Mouse (Mus musculus): ENCODE measurements at regions not wholly inside any gene's neighbourhood (a gene's known extent, or its start where the extent isn't known, plus 50 kb on each side); places are given as distances from the start of the nearest gene placed in this dataset.

DNA sequence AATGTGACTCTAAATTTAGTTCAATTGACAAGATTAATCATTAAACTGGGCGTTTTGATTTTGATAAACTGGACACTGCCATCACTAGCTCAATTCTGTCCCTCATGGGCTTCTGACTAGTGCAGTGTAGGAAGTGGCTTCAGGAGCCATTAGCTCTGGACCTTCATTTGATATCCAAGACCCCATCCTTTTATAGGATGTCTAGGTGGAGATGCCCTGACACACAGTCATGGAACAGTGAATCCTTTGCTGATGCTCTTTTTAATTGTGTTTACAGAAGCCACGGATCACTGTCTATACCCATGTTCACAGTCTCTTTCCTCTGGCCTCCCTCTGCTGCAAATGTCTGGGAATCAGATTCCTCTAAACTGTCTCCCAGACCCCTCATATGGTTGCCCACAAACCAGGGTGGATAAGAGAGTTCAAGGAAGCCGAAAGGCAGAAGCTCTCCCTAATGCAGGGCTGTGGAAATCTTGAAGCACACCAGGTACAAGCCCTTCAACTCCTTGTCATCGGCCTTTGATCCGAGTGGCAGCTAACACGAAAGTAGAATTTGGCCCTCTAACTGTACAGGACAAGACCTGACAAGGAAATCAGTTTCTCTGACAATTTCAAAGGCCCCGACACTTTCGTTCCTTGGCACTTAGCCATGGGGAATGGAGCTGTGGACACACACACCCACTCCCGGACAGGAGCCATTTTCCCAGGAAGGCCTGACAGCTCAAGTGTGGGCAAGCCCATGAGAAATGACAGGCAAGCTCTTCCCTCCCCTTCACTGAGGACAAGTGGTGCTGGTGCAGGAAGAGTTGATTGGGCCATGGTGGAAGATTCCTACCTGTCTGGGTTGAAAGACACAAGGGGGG is 135.2 kb upstream of the Parp11 start:
- no peak for DNase-seq

DNA sequence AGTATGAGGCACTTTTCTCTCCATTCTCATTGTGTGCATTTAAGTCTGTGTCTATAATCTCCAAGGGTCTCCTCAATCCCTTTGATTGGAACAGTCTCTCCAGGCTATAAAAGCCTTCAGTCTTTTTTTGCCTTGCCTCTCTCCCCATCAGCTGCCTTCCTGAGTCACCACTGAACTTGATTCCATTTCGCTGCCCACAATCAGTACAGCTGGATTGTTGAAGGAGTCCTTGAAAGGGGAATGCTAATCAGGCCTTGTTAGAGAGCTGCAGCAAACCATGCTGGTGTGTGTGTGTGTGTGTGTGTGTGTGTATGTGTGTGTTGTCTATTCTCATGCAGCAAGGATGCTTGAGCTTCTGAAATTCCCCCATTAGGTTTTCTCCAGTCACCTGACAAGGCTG is 129.3 kb upstream of the Parp11 start:
- no peak for DNase-seq

- no peak for DNase-seq
Measured at GRCm38 (mm10) chr6:127318746-127319582, 127.7 kb upstream of the Parp11 start.

- no peak for DNase-seq
Measured at GRCm38 (mm10) chr6:127320600-127320999, 126.0 kb upstream of the Parp11 start.

DNA sequence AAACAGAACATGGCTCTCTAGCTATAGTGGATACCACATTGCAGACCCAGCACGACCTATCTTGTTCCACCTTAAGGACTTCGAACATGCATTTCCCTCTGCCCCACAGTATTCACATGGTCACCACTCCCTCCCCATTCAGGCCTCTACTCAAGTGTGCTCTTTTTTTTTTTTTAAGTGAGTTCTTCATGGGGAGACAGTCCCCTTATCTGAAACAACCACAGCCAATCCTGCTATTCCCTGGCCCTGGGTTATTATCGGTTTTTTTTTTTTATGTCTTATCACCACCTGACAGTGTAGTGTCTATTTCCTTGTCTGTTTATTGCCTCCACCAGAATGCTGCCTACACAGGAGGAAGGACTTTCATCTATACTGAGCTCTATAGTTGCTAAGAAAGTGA is 125.6 kb upstream of the Parp11 start:
- DNase-seq, result no peak

- no peak for DNase-seq
Measured at GRCm38 (mm10) chr6:127322398-127322797, 124.2 kb upstream of the Parp11 start.

DNA sequence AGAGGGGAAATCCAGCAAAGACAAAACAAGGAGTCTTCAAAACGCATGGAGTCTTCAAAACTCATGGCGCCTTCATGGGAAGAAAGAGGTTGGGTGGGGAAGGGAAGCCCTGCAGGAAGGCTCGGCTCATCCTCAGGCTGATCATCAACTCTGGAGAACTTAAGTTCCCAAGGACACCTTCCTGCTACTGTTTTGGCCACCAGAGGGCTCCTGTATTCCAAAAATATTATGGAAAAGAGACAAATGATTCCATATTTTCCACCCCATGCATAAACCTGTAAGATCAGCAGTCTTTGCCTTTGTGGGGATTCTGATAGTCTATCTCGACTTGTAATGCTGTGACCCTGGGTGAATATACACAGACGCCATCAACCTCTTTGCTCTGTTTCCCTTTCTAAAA is 121.7 kb upstream of the Parp11 start:
- no peak for DNase-seq

DNA sequence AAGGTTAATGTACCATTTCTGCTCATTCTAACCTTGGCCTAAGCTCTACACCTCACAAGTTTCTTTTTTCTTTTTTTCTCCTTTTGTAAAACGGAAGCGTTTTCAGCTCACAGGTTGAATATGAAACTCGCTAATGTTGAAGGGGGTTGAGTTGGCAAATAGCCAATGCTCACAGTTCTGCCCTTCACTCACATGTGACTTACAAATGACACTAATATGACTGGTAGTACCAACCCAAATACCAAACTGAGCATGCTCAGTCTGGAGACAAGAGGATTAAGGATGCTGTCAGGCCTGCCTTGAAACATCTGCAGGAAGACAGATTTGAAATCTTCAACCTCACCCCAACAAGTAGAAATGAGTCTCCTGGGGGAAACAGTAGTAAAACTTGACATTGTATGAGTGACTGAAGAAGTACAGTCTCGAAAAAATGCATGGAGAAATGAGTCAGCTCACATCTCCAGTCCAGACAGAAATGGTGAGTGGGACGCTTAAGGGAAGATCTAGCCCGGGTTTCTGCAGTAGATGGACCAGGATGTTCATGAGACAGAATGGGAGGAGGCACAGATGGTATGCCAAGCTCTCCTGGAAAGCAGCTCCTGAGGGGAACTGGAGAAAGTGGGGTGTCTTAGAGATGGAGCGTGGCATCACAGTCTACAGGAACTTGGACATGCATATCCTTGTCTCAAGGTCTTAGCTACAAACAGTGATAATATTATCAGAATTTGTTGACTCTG is 120.9 kb upstream of the Parp11 start:
- DNase-seq, result no peak

DNA sequence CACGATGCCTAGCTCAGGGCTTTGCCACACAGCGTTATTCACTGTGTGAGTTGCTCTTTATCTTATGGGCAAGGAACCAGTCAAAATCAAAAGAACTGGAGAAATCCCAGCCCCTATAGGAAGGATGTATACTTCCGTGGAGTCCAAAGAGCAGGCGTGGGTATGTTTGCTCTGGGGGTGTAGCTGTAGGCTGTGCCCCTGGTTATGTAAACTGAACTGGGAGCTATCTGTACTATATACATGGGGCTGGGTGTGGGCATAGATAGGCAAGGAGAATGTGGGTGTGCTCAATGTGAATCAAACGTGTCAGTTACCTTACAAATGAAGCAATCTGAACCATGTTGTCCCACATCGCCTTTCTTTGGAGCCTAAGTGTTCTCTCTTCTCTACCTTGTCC is 120.3 kb upstream of the Parp11 start:
- DNase-seq, result no peak

- no peak for DNase-seq
Measured at GRCm38 (mm10) chr6:127329191-127330014, 117.2 kb upstream of the Parp11 start.

GRCm38 (mm10) chr6:127330015-127330705 is 116.5 kb upstream of the Parp11 start:
- DNase-seq, result peak; percentile 86

- no peak for DNase-seq
Measured at GRCm38 (mm10) chr6:127331091-127331490, 115.5 kb upstream of the Parp11 start.

DNA sequence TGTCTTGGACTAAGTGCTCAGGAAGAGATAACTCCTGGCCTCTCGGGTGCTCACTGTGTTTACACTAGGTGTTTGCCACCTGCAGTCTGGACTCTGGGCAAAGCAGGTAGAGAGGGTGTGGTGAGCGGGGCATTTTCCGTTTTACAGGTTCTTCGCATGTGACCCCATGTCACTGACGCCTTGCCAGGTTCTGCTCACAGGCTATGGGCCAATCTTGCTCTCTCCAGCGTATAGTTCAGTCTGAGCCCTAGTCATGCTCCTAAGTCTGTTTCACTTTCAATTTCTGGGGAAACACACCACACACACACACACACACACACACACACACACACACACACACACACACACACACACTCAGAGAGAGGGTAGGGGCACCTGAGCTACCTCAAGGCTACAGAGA is 112.4 kb upstream of the Parp11 start:
- DNase-seq, result no peak

- DNase-seq, result no peak
Measured at GRCm38 (mm10) chr6:127335462-127335886, 111.2 kb upstream of the Parp11 start.

DNA sequence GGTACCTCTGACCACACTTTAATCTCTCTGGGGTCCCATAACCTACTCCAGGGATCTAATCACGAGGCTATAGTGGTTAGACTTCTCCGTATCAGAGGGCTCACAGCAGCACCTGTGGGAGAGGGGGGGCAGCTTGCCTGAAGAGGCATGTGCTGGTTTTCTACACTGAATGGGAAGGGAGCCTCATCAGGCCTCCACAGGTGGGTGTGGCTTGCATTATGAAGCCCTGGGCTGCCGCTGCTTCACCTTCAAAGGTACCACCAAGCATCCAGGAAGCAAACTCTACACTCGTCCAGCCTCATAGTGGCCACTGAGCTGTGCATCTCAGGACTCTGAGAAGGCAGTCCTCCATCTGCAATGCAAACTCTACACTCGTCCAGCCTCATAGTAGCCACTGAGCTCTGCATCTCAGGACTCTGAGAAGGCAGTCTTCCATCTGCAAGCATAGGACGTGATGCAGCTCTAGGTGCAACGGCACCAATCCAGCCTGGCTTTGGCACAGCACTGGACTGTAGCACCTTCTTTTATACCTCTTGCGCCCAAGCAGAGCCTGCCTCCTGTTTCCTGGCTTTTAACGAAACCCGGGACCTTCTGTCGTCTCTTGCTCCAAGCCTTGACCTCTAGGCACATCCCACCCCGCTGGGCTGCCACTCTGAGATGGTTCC is 110.5 kb upstream of the Parp11 start:
- no peak for DNase-seq

- DNase-seq, result no peak
Measured at GRCm38 (mm10) chr6:127336681-127337397, 109.8 kb upstream of the Parp11 start.

GRCm38 (mm10) chr6:127337398-127337871 is 109.2 kb upstream of the Parp11 start:
- no peak for DNase-seq

DNA sequence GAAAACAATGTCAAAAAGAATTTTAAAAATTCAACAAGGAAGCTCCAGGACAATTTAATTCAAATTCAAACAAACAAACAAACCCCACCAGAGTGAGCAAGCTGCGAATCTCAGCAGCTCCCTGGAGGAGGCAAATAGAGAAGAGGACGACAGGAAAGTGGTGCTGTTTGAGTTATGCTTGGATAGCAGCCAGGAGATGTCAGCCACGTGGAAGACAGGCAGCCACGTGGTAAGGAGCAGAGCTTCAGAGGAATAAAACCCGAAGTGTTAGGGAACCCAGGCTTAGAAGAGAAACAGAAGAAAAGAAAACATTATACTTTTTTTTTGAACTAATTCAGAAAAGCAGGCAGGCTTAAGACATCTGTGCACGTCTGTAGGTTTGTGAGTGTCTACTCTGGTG is 108.2 kb upstream of the Parp11 start:
- no peak for DNase-seq

DNA sequence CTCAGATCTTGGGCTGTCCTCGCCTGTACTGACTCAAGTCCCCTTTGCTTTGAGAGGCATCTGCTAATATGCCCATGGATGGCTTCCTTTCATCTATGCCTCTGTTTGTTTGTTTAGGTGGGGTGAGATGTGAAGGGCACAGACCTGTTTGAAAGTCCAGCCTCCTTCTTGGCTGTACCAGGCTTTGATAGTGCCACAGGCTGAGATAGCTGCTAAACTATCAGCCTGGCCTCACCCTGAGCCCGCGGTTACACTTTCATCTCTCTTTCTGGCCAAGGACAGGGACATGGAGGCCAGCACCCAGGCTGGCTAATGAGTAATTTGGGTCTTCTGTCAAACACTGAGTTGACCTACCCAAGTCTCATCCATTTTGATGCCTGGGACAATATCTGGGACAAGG is 105.0 kb upstream of the Parp11 start:
- DNase-seq, result no peak
